Mouse (Mus musculus) liver, embryonic 14.5 days (tissue): ENCODE results near the gene Rbm47.

ENCODE experiments used
- CTCF ChIP-seq: IDR thresholded peaks from 2 replicates; pipeline ENCODE4 v1.5.1; 2016; ENCODE audit warnings: antibody characterized with exemption, low read depth, control low read depth
- EP300 ChIP-seq: IDR thresholded peaks from 2 replicates; pipeline ENCODE4 v1.6.1; 2016; ENCODE audit warnings: antibody characterized with exemption, low read depth

GRCm38 (mm10) chr5:66103386-66103785 is 69.5 kb downstream of the Rbm47 start:
- TF ChIP-seq CTCF, result no peak
- TF ChIP-seq EP300, result no peak
